Mouse (Mus musculus) forebrain, embryonic 14.5 days (tissue): ENCODE measurements around the gene Il34. TPM values are rescaled to one million over a fixed set of nuclear protein-coding genes. Genes with fewer than 3 reads are reported as not detected.

Experiments used
- ATAC-seq: fragments of 200-750 bp; cut with Nextera tagmentation; 2 replicates; pipeline ENCODE4 v1.8.0; 2017; ENCODE audit warnings: mild to moderate bottlenecking, moderate library complexity
- DNase-seq: peaks from one replicate; pipeline ENCODE4 v3.0.0-alpha.2; 2015; ENCODE audit warnings: low spot score
- H3K27ac ChIP-seq: fragments of 300-500 bp; sonication (generic); 2 replicates; pipeline ENCODE4 v1.5.1; 2014; ENCODE audit warnings: low read depth, mild to moderate bottlenecking, control low read depth, low read length, moderate library complexity
- H3K27me3 ChIP-seq: fragments of 300-500 bp; sonication (generic); replicated peaks from 2 replicates; pipeline ENCODE4 v1.6.1; 2014; ENCODE audit warnings: low read length, control low read depth, mixed read lengths; ENCODE audit not compliant: control insufficient read depth, insufficient read depth
- H3K36me3 ChIP-seq: fragments of 300-500 bp; sonication (generic); 2 replicates; pipeline ENCODE4 v1.6.1; 2014; ENCODE audit warnings: low read length, control low read depth; ENCODE audit not compliant: control insufficient read depth, insufficient read depth
- H3K4me1 ChIP-seq: fragments of 300-500 bp; sonication (generic); 2 replicates; pipeline ENCODE4 v1.6.1; 2014; ENCODE audit warnings: antibody characterized with exemption, low read length, control low read depth; ENCODE audit not compliant: control insufficient read depth, insufficient read depth
- H3K4me2 ChIP-seq: fragments of 300-500 bp; sonication (generic); 2 replicates; pipeline ENCODE4 v1.6.1; 2014; ENCODE audit warnings: mild to moderate bottlenecking, control low read depth, low read length
- H3K4me3 ChIP-seq: fragments of 300-500 bp; sonication (generic); 2 replicates; pipeline ENCODE4 v1.5.1; 2014; ENCODE audit warnings: low read depth, low read length, control low read depth
- H3K9ac ChIP-seq: fragments of 300-500 bp; sonication (generic); 2 replicates; pipeline ENCODE4 v1.6.1; 2014; ENCODE audit warnings: mild to moderate bottlenecking, low read length, control low read depth, moderate library complexity
- H3K9me3 ChIP-seq: fragments of 300-500 bp; sonication (generic); replicated peaks from 2 replicates; pipeline ENCODE4 v1.6.1; 2016; ENCODE audit warnings: low read length, control low read depth, mixed read lengths; ENCODE audit not compliant: control insufficient read depth
- WGBS: fragments of 180-500 bp; shearing (Covaris S2); extraction: QIAGEN DNeasy Blood & Tissue Kit; methylation state at CpG from one replicate; pipeline ENCODE4 v1.1.7; 2014; 5-methylcytosine and 5-hydroxymethylcytosine counted together
- polyA plus RNA-seq: library from polyadenylated mRNA; unstranded; fragments of >200 nt; fragmentation: Nextera tagmentation; extraction: Ambion mirVana; gene quantifications from 2 replicates; pipeline ENCODE4 v1.2.1, GENCODE M21; 2014

Gene Il34
- polyA plus RNA-seq, 1 experiment from 2014 or later, result 2.2 TPM

DNA sequence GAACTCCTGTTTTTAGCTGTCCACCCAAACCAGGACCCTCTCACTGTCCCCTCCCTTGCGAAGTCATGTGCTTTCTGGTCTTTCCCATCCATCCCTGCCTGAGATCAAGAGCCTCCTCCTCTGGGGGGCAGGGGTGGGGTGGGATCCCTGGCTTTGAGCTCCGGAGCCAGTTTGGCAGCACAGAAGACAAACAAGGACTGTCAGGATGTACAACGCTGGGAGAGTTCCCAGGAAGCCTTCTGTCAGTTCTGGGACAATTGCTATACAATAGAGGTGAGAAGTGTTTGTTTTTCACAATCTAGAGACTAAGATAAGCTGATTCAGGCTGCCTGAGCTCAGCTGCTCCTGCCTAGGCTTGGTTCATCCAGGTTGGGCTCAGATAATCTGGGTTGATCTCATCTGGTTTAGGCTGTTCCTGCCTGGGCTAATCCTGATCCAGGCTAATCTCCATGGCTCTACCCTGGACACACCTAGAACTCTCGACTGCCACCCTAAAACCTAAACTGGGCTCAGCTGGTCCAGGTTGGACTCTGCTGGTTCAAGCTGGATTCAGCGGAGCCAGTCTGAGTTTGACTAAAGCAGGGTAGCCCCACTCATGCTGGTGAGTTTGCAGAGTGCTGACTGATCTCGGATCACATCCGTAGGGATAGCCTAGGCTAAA lies 45.3 kb downstream of the Il34 start:
- Histone ChIP-seq H3K36me3 (no peaks in the 10 kb centered on the region), H3K9me3 (no peaks in the 10 kb centered on the region), H3K4me2 (no peak overlapping the region), H3K9ac (no peak overlapping the region), H3K4me1 (no peaks in the 10 kb centered on the region), H3K4me3 (no peak overlapping the region), H3K27ac (no peak overlapping the region), H3K27me3 (no peaks in the 10 kb centered on the region)
- ATAC-seq (no peak), DNase-seq (no peak)
- 76% methylated on average over 7 of the region's 7 CpGs for WGBS

DNA sequence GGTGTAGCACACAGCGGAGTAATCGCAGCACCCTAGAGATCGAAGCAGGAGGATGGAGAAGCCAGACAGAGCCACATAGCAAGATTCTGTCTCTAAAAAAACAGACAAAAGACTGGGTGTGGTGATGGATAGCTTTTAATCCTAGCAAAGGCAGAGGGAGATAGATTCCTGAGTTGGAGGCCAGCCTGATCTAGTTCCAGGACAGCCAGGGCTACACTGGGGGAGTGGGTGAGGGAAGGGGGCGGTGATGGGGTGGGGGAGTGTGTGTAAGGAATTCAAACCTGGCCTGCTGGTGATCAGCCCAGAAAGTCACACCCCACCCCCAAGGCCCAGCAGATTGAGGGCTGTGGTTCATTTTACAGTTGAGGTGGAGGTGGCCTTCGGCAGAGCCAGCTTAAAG lies 49.5 kb downstream of the Il34 start:
- Histone ChIP-seq H3K27ac (no peak overlapping the region), H3K9me3 (no peaks in the 10 kb centered on the region), H3K9ac (no peak overlapping the region), H3K4me3 (no peak overlapping the region), H3K36me3 (no peaks in the 10 kb centered on the region), H3K4me2 (no peak overlapping the region), H3K27me3 (no peaks in the 10 kb centered on the region), H3K4me1 (no peaks in the 10 kb centered on the region)
- 86% methylated on average over 5 of the region's 5 CpGs for WGBS
- ATAC-seq (no peak), DNase-seq (no peak)

DNA sequence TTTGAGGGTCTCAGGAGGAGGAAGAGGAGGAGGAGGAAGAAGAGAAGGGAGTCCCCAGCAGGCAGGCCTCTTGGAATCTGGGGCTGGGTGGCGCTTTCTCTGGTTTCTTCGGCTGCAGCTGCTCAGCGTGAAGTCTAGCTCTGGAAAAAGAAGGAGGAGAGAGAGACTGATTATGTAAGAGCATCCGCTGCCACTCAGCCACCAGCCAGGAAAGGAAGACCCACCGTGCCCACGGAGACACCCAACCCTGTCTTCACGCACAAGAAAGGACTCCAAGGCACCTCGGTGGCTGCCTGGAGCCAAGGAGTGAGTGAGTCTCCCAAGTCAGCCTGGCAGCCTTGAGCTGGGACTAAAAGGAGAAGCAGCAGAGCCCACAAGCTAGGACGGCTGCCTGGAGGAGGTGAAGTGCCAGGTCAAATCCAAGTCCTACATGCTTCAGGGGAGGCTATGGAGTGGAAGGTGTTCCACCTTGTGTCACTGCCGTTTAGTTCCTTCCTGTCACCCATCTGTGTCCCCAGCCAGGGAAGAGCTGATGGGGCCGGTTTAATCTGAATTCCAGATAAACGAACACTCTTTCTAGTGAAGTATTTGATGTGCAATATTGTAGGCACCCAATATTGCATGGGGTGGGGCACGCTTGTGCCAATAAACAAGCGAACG lies 50.1 kb downstream of the Il34 start:
- ATAC-seq (no peak), DNase-seq (no peak)
- H3K4me3 ChIP-seq, result no peak overlapping the region
- 65% methylated on average over 15 of the region's 15 CpGs for WGBS
- no peaks in the 10 kb centered on the region for H3K36me3 ChIP-seq
- no peaks in the 10 kb centered on the region for H3K27me3 ChIP-seq
- no peaks in the 10 kb centered on the region for H3K4me1 ChIP-seq
- no peak overlapping the region for H3K27ac ChIP-seq
- H3K4me2 ChIP-seq, result no peak overlapping the region
- no peaks in the 10 kb centered on the region for H3K9me3 ChIP-seq
- no peak overlapping the region for H3K9ac ChIP-seq

DNA sequence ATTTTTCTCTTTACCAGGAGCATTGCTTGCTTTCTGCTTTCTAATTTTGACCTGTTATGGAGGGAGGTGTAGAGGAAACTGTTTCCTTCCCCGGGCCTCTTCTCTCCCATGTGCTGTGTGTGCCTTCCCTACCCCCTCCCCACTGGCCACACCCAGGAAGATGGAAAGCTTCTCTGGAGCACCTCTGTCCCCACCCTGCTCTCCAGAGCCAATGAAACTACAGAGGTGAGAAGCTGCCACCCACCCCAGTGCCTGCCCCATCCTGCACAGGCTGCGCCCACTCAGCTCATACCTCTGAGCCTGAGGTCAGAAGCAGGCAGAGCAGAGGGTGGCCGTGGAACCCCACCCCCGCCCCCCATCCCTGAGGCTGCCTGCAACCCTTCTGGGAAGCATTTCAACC lies 51.0 kb downstream of the Il34 start:
- Histone ChIP-seq H3K4me2 (no peak overlapping the region), H3K9ac (no peak overlapping the region), H3K4me1 (no peaks in the 10 kb centered on the region), H3K27ac (no peak overlapping the region), H3K9me3 (no peaks in the 10 kb centered on the region), H3K4me3 (no peak overlapping the region), H3K36me3 (no peaks in the 10 kb centered on the region), H3K27me3 (no peaks in the 10 kb centered on the region)
- 63% methylated on average over 4 of the region's 4 CpGs for WGBS
- ATAC-seq (no peak), DNase-seq (no peak)

DNA sequence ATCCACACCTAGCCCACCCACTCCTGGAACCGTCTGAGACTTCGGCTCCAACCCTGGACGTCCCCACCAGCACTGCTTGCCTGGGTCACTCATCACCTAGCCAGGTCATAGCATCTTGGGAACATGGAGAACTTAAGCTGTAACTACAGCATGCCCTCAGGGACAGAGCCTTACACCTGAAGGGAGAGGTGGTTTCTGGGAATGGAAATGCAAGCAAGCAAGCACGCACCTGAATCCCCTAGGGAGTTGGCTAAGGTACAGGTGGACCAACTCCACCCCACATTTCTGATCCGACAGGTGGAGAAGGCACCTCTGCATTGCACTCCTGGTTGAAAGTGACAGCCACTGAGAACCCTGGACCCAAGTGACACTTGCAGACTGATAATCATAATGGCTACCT lies 54.2 kb downstream of the Il34 start:
- H3K27me3 ChIP-seq, result no peaks in the 10 kb centered on the region
- no peak overlapping the region for H3K9ac ChIP-seq
- H3K4me2 ChIP-seq, result no peak overlapping the region
- DNase-seq, result no peak
- H3K4me1 ChIP-seq, result no peaks in the 10 kb centered on the region
- no peak for ATAC-seq
- WGBS, result 83% methylated on average over 5 of the region's 5 CpGs
- no peaks in the 10 kb centered on the region for H3K36me3 ChIP-seq
- no peak overlapping the region for H3K27ac ChIP-seq
- H3K4me3 ChIP-seq, result no peak overlapping the region
- H3K9me3 ChIP-seq, result no peaks in the 10 kb centered on the region

DNA sequence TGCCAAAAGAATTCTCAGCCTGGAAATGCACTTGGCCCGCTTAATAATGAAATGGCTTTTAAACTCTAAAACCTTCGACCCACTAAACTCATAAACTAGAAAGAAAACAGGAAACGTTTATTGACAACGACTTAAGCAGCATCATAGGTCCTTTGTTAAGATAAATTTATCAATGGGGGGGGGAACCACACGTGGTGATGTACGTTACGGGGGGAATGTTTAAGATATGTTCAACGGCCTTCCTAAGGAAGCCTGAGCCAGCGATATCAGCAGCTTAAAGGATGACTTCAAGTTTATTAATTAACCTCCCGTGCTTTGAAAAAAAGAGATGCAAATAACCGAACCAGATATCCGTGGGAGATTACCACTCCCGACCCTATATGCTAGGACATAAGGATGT lies 55.5 kb downstream of the Il34 start:
- H3K4me3 ChIP-seq, result no peak overlapping the region
- 46% methylated on average over 13 of the region's 13 CpGs for WGBS

DNA sequence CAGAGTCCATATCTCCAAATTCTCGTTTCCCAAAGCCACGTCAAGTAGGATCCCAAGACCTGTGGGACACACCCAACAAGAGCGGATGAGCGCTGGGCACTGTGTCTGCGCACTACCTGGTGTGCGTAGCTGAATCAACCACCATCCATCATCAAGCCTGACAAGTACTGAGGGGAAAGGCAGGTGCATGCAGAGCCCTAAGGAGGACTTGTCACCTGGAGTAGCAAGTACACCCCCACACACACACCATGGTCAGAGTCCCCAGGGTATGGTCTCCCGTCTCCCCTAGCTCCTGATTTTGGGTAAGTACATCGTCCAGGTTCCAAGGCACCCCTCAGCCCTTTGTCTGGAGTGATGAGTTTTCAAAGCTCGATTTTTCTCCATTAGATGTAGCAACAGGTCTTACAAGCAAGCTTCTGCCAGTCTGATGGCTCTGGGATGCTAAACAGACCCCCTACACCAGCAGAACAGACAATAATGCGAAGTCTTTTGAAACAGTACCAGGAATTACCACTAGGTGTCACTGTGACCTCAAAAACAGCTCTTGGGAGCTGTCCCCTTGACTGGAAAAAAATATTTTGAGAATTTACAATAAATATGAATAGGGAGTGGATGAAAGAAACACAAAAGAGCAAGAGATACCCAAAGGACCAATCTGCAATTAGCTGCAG lies 56.1 kb downstream of the Il34 start:
- peak; percentile 77 for ATAC-seq
- Histone ChIP-seq H3K9ac (no peak overlapping the region), H3K4me3 (no peak overlapping the region), H3K4me2 (no peak overlapping the region), H3K9me3 (no peaks in the 10 kb centered on the region), H3K36me3 (no peaks in the 10 kb centered on the region), H3K4me1 (no peaks in the 10 kb centered on the region), H3K27me3 (no peaks in the 10 kb centered on the region), H3K27ac (no peak overlapping the region)
- 63% methylated on average over 10 of the region's 10 CpGs for WGBS
- DNase-seq, result peak; percentile 91

More for the DNA sequence above, 55.5 kb downstream of the Il34 start:
- Histone ChIP-seq H3K4me1 (no peaks in the 10 kb centered on the region), H3K9ac (no peak overlapping the region), H3K4me2 (no peak overlapping the region), H3K27me3 (no peaks in the 10 kb centered on the region), H3K36me3 (no peaks in the 10 kb centered on the region), H3K27ac (no peak overlapping the region), H3K9me3 (no peaks in the 10 kb centered on the region)
- no peak for ATAC-seq
- DNase-seq, result no peak

DNA sequence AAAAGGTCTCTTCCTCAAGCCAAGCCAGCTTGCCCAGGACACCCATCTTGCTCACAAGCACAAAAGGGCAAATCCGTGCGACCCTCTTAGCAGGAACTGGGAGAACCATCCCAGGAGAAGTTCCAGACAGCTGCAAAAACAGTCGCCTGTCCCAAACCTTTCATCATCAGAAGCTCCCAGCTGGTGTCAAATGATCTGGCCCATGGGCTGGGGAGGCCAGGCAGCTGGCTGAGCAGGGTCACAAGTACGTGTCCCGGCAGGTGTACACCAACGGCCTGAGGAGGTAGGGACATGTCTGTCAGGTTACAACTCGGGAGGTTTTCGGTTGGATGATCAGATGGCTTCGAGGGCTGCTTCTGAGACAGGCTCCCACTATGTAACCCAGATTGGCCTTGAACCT lies 59.1 kb downstream of the Il34 start:
- H3K9ac ChIP-seq, result no peak overlapping the region
- H3K4me3 ChIP-seq, result no peak overlapping the region
- WGBS, result 82% methylated on average over 9 of the region's 9 CpGs
- no peak for ATAC-seq
- H3K4me2 ChIP-seq, result no peak overlapping the region
- no peak overlapping the region for H3K27ac ChIP-seq
- H3K36me3 ChIP-seq, result no peaks in the 10 kb centered on the region
- H3K27me3 ChIP-seq, result no peaks in the 10 kb centered on the region
- no peaks in the 10 kb centered on the region for H3K4me1 ChIP-seq
- no peak for DNase-seq
- no peaks in the 10 kb centered on the region for H3K9me3 ChIP-seq

DNA sequence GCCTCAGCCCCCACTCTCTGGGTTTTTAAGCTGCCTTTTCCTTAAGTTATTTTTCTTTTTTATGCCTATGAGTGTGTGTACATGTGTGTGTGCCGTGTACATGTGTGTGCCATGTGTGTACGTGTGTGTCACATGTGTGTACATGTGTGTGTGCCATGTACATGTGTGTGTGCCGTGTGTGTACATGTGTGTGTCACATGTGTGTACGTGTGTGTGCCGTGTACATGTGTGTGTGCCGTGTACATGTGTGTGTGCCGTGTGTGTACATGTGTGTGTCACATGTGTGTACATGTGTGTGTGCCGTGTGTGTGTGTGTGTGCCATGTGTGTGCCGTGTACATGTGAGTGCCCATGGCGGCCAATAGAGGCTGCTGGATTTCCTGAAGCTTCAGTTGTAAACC lies 60.6 kb downstream of the Il34 start:
- no peak overlapping the region for H3K27ac ChIP-seq
- no peaks in the 10 kb centered on the region for H3K27me3 ChIP-seq
- no peak overlapping the region for H3K4me2 ChIP-seq
- peaks cover under 1% of the 10 kb centered on the region for H3K36me3 ChIP-seq
- H3K4me1 ChIP-seq, result no peaks in the 10 kb centered on the region
- no peak for DNase-seq
- H3K9ac ChIP-seq, result no peak overlapping the region
- WGBS, result 96% methylated on average over 10 of the region's 10 CpGs
- H3K4me3 ChIP-seq, result no peak overlapping the region
- no peaks in the 10 kb centered on the region for H3K9me3 ChIP-seq
- no peak for ATAC-seq
